Mouse (Mus musculus) skeletal muscle tissue, adult 2 months (tissue): ENCODE measurements at regions not wholly inside any gene's neighbourhood (a gene's known extent, or its start where the extent isn't known, plus 50 kb on each side); places are given as distances from the start of the nearest gene placed in this dataset.
A peak's percentile ranks its signal among the peaks of the same experiment; 100 is the strongest.
"Not testable (repeated sequence)": the region's sequence is repeated elsewhere in the genome, so short reads cannot be mapped to it uniquely, and the experiment has no call there.

Source experiments
- DNase-seq: peaks from one replicate; pipeline ENCODE4 v3.0.0-alpha.2; 2012; ENCODE audit warnings: low read depth, low spot score

DNA sequence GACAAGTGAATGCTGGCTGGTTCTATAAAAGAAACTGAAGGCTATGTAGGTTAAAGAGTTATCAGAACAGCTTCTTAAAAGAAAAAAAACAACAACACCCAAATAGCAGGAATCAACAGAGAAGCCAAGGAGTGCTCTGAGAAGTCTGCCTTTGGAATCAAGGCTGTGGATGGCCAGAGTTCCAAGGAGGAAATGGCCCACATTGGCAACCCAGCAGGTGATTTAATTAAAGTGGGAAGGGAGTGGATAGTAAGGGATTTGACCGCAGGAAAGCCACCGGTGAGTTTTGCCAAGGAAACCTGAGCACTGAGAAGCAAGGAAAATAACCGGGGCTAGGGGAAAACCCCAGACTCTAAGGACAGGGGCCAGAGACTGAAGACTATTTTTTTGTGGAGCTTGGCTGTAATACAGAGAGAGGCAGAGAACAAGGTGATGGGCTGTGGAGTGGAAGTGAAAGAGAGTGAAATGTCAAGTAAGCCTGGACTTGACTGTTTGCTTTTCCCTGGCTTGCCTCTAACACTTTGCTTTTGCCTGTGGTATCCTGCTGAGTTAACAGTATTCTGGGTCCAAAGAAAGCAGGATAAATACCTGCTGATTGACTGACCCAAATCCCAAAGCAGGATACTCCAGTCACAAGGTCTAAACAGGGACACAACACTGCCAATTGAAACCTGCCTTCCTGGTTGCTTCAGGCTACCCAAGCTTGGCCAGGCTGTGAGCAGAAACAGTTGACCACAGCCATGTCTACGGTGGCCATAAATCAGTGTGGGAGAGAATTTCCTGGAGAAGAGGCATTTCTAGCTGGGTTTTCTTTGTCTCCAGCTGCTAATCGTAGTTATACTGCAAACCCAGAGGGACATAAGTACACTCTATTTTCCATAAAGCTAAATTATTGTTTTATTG, 125.9 kb downstream of the Arrdc3 start:
- DNase-seq: peak; percentile 4

DNA sequence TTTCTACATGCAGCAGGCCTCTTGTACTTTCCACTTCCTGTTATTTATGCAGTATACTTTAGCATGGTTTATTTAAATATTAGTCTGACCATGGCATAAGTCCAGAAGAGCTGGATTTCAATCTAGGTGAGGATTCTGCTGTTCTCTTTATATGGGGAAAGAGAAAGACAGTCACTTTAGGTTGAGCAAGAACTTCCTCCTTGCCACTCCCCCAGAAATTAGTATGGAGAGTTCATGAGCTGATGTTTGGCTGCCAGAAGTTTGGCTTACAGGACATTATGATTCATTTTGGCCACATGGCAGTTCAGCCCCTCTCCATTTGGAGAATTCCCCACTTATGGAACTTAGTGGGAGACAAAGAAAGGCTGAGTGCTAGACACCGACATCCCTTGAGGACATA, 130.8 kb downstream of the Arrdc3 start:
- no peak for DNase-seq

DNA sequence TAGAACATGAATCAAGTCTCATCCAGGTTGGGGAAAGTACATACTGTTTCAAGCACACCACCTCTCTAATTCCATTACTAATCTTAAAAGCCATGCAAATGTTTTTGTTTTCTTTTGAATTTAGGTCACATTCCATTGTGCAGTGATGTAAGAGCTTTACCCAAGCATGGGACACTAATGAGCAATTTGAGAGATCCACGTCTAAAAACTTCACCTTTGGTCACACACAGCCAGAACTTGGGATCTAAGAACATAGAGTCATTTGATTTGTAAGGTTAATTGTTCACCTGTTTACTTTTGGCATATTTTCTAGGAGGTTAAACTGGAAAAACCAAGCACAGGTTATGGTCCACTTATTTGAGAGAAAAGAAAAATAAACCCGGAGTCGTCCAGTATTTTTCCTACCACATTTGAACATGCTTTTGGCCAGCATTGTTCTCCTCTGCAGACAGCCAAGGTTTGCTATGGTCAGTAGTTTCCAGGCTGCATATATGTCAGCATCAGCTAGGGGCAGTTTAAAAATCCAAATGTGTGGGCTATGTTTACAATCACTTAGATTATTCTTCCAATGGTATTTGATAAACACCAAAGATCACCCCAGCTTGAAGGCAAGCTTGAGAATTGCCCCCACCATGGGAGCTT, 137.0 kb downstream of the Arrdc3 start:
- DNase-seq: no peak

GRCm38 (mm10) chr13:81020811-81021210, 137.6 kb downstream of the Arrdc3 start:
- DNase-seq: no peak

DNA sequence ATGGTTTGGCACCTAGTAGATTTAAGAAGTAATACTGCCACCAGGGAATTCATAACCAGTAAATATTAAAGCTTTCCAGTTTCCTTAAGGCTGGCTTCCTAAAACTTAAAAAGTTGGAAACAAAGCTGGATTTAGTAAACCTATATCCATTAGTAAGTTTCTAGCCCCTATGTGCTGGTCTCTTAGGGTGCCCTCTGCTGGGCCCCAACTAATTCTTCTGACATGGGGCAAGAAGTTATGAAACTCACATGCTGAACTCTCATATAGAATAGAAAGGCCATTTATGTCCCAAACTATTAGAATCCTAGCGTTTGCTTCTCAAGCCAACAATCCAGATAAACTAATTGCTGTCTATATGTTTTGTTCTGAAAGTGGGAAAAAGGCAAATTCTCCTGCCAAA, 139.2 kb downstream of the Arrdc3 start:
- no peak for DNase-seq

DNA sequence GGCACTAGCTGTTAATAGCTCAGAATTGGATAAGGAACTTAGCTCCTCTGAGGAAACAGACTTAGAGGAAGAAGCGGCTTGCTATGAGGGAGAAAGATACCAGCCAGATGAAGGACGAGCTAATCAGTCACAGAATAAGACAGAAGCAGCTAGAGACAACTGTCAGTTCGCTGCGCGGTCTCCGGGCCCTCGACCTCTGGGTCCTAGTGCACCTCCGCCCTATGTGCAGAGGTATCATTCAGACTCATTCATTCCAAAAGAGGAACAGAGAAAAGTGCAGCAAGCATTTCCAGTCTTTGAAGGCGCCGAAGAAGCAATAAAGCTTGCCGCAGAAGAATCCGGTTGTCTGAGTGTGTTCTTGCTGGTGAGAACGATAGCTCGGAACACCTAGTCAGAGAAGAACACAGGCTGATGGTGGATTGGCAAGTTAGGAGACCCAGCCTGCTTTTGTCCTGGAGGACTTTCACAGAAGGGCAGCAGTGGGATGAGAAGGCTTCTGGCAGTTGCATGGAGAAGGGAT, 142.1 kb downstream of the Arrdc3 start:
- DNase-seq: not testable (repeated sequence)

DNA sequence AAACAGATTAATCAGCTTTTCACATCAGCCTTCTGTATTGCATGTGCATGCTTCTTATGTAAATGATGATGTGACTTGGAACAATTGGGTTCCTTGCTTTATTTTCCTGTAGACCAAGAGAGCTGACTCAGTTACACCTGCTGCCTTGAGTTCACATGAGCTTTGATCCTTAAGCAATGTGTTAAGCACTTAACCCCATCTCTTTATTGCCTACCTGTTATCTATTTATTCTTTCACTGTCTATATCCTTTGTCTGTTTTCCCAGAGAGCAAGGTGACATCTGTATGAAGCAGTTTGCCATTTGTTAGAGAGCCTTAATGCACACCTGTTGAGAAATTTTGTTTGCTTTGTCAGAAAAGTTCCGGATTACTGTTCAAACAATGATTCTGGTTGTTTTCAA, 154.1 kb downstream of the Arrdc3 start:
- no peak for DNase-seq

DNA sequence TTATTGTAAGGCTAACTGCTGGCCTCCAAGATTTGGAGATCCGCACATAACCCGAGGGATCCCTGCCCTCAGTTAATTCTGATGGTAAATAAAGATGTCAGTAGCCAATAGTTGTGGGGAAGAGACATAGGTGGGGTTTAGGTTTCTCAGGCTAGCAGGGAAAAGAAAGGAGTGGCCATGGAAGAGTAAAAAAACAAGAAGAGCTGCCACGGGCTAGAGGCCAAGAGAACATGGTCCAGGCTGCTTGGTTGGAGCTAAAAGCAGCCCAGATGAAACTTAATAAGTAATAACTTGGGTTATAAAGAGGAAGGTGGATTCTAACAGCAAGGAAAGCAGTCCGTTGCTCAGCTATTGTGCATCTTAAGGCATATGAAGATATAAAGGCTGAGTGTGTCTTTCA, 155.6 kb downstream of the Arrdc3 start:
- DNase-seq: no peak

GRCm38 (mm10) chr13:81040494-81040893, 157.3 kb downstream of the Arrdc3 start:
- no peak for DNase-seq

DNA sequence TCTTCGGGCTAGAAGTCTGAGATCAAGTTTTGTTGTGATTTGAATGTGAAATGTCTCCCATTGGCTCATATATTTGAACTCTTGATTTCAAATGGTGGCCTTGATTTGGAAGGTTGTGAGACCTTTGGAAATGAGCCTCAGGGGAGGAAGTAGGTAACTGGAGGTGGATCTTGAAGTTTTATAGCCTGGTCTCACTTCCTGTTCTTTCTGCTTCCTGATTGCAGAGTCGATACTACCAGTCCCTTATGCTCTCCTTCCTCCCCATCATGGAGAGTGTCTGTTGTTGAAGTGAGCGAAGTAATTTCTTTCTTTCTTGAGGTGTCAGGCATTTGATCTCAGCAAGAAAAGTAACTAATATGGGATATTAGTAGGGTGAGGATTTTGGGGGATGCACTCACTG, 158.5 kb downstream of the Arrdc3 start:
- no peak for DNase-seq
